Mouse (Mus musculus) right cerebral cortex, postnatal 10 days (tissue): ENCODE data around the gene Prkcq.

ENCODE experiments used
- DNase-seq, 2 experiments: peaks; one replicate each; pipeline ENCODE4 v3.0.0; 2021; ENCODE audit warnings: low spot score in 2 of 2

Gene Prkcq

GRCm38 (mm10) chr2:11218122-11218521 lies 46.2 kb downstream of the Prkcq start:
- DNase-seq: no peak

DNA sequence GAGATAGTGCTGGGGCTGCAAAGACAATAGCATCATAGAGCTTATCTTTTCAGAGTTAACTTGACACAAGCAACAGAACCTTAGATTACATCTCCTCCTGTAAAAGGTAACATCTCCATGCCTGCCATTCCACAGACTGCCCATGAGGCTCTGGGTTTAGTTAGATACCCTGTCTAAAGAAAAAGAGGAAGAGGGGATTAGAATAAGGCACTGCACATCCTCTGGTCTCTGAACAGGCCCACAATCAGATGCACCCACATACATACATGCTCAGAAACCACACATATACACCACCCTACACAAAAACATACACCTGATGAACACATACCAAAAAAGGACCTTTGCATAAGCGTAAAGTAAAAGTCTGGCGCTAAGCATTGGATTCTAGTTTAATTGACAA lies 47.4 kb downstream of the Prkcq start:
- DNase-seq: no peak

DNA sequence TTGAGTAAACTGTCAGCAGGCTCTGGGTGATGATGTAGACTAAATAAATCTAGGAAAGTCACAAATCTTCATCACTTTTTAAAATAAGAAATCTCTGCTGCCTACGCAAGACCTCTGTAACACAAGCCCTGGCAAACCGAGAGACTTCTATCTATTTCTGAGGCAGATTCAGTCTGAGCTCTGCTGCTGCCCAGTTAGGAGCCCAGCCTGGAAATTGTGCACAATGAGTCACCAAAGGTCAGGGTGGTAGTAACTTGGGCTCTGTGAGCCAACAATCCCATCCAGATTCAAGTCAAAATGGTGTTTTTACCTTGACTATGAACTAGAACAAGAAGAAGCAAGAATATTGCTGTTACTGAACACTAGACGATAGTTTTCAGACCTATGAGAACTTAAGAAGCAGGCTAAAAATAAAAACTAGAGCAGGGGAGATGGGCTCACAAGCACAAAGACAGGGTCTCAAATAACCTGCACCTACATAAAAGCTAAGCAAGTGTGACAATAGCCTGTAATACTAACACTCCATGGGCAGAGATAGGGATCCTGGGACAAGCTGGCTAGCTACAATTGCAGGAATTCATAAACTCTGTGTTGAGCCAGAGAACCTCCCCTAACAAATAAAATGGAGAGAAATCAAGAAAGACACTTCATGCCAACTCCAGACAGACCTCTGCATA lies 53.0 kb downstream of the Prkcq start:
- DNase-seq: no peak

DNA sequence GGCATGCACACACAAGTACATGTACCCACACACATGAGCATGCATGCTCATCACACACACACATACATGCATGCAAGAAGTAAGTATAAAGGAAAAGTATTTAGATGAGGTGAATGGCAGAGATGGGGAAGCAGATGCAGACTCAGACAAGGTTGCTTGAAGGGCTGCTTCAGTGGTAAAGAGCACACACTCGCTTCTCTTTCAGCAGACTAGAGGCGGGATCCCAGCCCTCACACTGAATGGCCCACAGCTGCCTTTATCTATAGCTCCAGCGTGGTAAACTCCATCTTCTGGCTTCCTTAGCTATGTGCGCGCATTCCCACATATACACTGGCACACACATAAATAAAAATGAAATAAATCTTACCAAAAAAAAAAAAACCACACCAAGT lies 53.6 kb downstream of the Prkcq start:
- no peak for DNase-seq

DNA sequence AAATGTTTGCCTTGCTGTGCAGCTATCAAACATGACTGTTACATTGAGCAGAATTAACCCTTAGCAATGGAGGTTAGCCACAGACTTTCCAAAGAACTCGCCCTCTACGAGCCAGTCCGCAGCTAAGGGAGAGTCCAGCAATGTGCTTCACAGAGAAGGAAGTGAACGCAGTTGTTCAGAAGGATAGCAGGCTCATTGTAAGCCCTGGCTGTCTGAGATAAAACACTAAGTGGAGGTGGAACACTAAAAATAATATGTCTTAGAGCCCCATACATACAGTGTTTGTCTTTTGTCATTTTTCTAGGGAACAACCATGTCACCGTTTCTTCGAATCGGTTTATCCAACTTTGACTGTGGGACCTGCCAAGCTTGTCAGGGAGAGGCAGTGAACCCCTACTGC lies 54.6 kb downstream of the Prkcq start:
- no peak for DNase-seq

DNA sequence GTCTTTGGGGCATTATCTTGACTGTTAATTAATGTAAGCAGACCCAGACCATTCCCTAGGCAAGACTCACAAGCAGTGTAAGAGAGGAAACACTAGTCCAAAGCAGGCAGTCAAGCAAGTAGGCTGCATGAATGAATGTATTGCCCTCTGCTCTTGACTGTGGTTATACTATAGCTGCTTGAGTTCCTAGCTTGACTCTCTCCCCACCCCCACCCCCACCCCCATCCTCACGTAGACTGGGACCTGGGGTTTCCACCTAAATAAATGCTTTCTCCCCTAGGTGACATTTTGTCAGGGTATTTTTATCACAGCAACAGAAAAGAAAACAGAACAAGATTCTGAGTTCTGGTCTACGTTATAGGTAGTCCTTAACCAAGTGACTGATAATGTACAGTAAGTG lies 57.2 kb downstream of the Prkcq start:
- DNase-seq: no peak

- no peak for DNase-seq
Observed at GRCm38 (mm10) chr2:11231118-11231517, 59.2 kb downstream of the Prkcq start.

DNA sequence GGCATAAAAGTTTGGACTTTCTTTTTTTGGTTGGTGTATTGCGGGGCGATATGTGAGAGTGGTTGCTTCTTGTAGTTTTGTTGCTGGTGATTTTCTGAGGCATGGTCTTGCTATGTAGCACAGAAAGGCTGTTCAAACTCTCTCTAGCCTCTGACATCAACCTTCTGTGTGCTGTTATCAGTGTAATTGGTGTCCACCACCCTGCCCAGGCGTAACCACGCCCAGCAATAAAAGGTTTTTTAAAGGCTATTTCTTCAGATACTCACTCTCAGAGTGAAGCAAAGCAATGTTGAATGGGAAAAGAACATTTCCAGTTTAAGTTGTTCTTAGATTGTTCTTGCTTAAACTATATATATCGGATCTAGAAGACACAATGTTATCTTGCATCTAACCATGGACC lies 60.1 kb downstream of the Prkcq start:
- no peak for DNase-seq

- no peak for DNase-seq
Observed at GRCm38 (mm10) chr2:11238254-11238653, 66.3 kb downstream of the Prkcq start.

DNA sequence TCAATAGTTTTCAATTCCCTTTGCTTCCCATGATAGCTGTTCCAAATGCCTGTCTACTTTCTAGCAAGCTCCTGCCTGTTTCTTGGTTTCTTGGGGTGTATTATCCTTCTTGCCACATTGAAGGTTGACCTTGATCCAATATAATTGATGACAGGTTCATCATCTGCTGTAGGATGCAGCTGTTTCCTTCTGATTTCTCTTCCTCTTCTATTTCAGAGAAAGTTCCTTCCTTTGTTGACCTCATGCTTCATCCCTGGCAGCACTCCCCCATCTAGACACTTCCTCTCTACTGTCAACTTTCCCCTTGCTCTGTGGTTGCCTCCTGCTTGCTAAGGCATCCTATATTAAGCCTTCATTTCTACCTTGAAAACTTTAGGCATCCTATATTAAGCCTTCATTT lies 67.6 kb downstream of the Prkcq start:
- DNase-seq: no peak

DNA sequence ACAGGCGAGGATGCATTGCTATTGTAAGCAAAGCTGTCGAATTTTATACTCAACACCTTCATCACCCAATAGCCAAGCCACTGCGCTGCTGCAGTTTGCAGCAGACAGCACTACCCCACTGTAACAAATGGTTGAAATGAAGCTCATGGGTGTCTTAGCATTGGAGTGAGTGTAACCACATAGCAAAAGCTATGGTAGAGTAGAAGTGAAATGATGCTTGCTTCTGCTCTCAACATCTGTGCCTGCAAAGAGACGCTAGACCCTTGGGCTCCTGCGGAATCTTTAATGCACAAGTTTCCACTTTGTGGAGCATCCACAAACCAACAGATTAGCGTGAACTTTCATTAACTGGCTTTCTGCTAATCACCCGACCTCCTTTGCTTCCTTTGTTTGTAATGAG lies 74.0 kb downstream of the Prkcq start:
- DNase-seq: no peak

DNA sequence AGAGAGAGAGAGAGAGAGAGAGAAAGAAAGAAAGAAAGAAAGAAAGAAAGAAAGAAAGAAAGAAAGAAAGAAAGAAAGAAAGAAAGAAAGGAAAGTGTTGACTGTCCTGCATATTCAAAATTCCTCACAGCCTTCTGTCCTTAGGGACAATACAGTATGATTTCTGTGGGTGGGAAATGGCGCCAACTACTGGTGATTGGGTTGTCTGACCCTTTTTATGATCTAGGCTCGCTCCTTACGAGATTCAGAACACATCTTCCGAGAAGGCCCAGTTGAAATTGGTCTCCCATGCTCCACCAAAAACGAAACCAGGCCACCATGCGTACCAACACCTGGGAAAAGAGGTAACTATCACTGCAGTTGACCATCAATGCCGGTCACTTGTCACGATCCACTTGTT lies 82.0 kb downstream of the Prkcq start:
- DNase-seq: peak in 1 of 2 experiments; percentile 40

DNA sequence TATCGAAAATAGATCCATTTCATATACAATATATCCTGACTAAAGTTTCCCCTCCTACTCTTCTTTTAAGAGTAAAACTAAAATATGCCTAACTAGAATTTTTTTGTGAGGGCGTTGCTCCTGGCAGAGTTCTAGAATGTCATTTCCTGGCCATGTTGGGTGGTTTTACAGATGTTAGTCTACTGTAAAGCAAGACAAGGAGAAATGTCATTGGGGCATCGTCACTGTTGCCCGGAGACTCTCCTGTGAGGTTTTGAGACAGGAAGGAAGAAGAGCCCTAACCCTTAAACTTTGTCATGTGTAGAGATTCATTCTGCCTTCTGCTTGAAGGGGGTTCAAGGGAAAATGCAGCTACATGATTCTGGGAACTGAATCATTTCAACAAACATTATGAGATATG lies 82.5 kb downstream of the Prkcq start:
- DNase-seq: no peak

DNA sequence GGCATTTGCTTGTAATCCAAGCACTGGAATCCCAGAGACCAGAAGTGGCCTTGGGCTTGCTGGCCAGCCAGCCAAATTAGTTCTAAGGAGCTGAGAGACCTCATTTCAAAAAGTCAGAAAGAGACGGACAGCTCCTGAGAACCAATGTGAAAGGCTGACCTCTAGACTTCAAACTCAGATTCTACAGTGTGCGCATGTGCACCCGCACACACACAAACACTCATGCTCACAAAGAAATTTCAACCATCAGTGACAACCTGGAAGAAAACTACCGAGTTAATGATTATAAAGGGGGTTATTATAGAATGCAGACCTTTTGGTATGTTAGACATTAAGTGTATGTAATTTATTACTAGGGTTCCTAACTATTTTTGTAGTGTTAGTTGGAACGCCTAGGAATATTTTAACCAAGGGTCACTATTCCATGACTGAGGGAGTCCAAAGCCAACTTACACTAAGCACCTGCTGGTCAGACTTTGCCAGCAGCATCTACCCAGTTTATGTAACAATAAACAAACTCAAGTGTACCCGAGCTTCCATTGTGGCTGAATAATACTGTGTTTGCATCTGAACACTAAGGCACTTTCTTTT lies 85.4 kb downstream of the Prkcq start:
- no peak for DNase-seq

DNA sequence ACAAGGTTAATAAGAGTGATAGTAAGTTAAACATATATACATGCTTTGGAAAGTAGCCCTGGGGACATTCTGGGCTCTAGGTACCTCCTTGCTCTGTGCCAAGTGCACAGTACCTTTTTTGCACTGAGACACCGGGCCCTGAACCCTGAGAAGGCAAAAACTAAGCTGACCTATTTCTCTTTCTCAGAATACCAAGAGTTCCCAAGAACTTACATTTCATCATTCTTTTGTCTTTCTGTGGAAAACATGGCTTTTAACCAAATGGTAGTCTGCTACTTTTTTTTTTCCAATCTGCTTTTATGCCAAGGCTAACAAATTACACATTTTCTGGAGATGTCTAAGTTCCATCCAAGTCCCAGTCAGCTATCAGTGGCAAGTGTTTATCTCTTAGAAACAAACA lies 86.3 kb downstream of the Prkcq start:
- DNase-seq: no peak

- DNase-seq: no peak
Observed at GRCm38 (mm10) chr2:11259361-11259760, 87.5 kb downstream of the Prkcq start.

GRCm38 (mm10) chr2:11264836-11265235 lies 92.9 kb downstream of the Prkcq start:
- no peak for DNase-seq

DNA sequence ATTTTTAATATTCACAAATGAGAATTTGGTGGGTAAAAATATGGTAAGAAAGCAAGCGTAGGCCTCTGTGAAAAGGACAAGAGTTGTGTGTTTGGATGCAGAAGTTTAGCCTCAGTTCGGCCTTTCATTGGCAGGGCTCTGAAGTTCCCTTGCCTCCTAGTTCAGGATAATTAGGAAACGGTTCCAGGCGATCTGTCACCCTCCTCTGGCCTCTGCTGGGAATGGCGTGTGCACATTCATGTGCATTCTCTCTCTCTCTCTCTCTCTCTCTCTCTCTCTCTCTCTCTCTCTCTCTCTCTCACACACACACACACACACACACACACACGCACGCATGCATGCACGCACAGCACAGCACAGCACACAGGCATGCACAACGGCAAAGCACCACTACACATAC lies 93.5 kb downstream of the Prkcq start:
- DNase-seq: no peak

DNA sequence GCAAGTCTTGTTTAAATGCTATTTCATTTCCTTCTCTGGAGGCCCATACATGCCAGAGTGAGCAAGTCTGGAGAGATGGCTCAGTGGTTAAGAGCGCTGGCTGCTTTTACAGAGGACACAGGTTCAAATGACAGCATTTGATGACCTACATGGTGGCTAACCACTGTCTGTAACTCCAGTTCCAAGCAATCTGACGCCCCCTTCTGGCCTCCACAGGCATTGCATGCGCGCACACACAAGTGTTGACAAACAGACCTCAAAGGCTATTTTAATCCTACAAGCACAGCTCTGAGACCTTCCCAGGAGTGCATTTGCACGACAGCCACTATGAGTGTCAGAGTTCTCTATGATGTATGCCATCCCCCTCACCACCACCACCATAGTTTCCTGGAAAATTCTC lies 94.4 kb downstream of the Prkcq start:
- DNase-seq: no peak

DNA sequence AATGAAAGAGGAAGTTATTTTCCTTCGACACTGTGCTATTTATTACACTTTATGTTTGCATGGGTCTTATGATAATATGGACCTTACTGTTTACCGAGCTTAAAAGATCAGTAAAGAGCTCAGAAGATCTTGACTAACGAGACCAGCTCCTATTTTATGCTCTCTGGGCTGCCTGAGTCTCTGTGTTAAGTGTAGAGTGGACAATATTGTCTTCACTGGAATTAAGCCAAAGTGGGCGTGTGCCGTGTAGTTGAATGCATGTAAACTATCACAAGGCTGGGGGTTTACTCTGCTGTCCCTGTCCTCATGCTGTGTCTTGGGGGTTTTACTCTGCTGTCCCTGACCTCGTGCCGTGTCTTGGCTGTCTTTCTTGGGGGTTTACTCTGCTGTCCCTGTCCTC lies 107.1 kb downstream of the Prkcq start:
- DNase-seq: no peak

- no peak for DNase-seq
Observed at GRCm38 (mm10) chr2:11280247-11280646, 108.3 kb downstream of the Prkcq start.

DNA sequence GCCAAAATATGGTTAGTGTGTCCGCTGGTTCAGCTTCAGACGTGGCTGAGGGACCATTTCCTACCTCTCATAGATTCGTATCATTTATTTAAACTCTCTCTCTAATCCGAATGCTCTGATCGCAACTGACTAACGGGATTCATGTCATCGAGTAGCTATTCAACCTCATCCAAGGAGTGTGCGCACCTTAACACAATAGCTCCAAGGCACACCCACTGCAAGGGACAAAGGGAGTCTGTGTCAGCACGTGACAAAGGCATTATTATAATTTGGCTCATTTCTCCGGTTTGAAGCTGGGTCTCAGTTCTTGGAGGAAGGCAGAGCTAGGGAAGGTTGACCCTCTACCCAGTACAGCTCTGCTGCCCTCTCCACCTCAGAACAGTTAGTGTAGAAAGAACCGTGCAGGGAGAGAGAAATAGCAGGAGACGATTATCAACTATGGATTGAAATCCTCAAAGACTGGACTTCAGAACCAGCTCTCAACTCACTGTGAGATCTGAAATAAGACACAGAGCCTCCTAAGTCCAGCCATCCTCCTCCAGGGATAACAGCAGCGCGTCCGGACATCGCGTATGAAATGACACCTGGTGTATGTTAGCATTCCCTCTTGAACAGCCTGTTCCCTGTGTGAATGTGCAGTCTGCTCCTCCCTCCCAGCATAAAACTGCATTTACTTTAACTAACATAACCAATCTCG lies 116.1 kb downstream of the Prkcq start:
- DNase-seq: no peak

DNA sequence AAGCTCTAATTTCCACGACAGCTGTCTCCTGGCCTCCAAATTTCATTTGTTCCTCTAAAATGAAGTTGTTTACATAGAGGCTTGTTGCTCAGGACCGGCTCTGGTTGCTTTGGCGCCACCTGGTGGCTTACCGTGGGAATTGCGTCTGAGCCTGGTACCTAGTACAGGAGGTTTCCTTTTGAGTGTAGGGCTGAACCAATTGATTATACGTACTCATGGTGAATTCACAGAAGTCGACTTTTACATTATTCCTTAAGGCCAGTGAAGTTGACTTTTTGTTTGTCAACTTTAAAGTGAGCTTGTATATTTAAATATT lies 116.6 kb downstream of the Prkcq start:
- DNase-seq: peak; percentile 89 to 91

GRCm38 (mm10) chr2:11290931-11291330 lies 119.0 kb downstream of the Prkcq start:
- no peak for DNase-seq
